Mouse (Mus musculus) layer of hippocampus, postnatal 10 days (tissue): ENCODE measurements around the gene Krtcap3. TPM values are rescaled to one million over a fixed set of nuclear protein-coding genes. Genes with fewer than 3 reads are reported as not detected.

Source experiments
- DNase-seq, 2 experiments: peaks; one replicate each; pipeline ENCODE4 v3.0.0; 2021; ENCODE audit warnings: low spot score in 2 of 2
- total RNA-seq, 2 experiments: library from RNA; stranded (reverse); gene quantifications; 2 replicates each; pipeline ENCODE4 v1.2.3; 2021

Krtcap3 gene
- total RNA-seq, 2 experiments from 2014 or later: 2.3 to 2.9 TPM

DNA sequence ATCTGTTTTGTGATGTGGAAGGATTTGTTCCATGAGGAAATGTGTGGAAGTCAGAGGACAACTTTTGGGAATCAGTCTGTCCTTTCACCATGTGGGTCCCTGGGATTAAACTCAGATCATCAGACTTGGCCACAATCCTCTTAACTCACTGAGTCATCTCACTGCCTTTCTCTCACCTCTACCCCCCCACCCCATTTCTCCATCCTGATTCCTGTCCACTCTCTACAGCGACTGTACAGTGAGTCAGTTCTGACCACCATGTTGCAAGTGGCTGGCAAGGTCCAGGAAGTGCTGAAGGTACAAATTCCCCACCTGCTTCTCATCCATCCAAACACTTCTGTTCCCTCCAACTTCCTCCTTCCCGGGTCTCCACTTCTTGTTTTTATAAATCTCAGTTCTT lies 47.0 kb downstream of the Krtcap3 start:
- no peak for DNase-seq

DNA sequence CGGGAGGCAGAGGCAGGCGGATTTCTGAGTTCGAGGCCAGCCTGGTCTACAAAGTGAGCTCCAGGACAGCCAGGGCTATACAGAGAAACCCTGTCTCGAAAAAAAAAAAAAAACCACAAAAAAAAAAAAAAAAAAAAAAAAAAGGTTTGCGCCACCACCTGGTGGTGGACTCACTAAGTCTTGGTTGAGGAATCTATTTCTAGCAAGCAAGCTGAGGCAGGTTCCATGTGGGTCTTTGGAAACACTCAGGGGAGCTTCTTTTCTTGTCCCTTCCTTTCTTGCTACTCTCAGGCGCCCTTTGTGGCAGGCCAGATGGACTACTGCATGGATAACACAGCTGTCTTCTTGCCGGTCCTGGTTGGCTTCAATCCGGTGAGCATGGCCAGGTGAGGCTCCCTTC lies 50.4 kb downstream of the Krtcap3 start:
- DNase-seq: no peak

Other genes with a start within 250 kb of the Krtcap3 start
- 10 to 100 TPM; 80.1 to 86.1 TPM for gene Atraid, start 203.4 kb upstream of the Krtcap3 start, total RNA-seq
- 10 to 100 TPM; 14.2 to 16.6 TPM for gene Slc5a6, start 202.8 kb upstream of the Krtcap3 start, total RNA-seq
- 10 to 100 TPM; 21.2 to 23.2 TPM for gene Cad, start 196.9 kb upstream of the Krtcap3 start, total RNA-seq
- not detected for gene Dnajc5g, start 145.4 kb upstream of the Krtcap3 start, total RNA-seq
- gene Slc30a3, start 143.5 kb upstream of the Krtcap3 start, total RNA-seq: 10 to 100 TPM; 41.0 to 47.6 TPM
- gene Trim54, start 135.0 kb upstream of the Krtcap3 start, total RNA-seq: not detected
- not detected for gene Ucn, start 112.9 kb upstream of the Krtcap3 start, total RNA-seq
- gene Mpv17, start 97.4 kb upstream of the Krtcap3 start, total RNA-seq: 10 to 100 TPM; 36.3 to 41.4 TPM
- gene Gm29609, start 71.8 kb upstream of the Krtcap3 start, total RNA-seq: 1 to 10 TPM; 2.2 to 2.6 TPM
- 10 to 100 TPM; 57.4 to 66.3 TPM for gene Gtf3c2, start 71.5 kb upstream of the Krtcap3 start, total RNA-seq
- 10 to 100 TPM; 77.1 to 83.3 TPM for gene Snx17, start 58.5 kb upstream of the Krtcap3 start, total RNA-seq
- gene Eif2b4, start 58.3 kb upstream of the Krtcap3 start, total RNA-seq: 10 to 100 TPM; 53.0 to 62.7 TPM
- gene Zfp513, start 49.4 kb upstream of the Krtcap3 start, total RNA-seq: 10 to 100 TPM; 28.9 to 33.1 TPM
- 100 to 1,000 TPM; 102 to 107 TPM for gene Ppm1g, start 31.0 kb upstream of the Krtcap3 start, total RNA-seq
- 10 to 100 TPM; 76.3 to 76.6 TPM for gene Nrbp1, start 10.8 kb upstream of the Krtcap3 start, total RNA-seq
- not detected for gene Gm9970, start 10.5 kb upstream of the Krtcap3 start, total RNA-seq
- 10 to 100 TPM; 68.7 to 70.3 TPM for gene Ift172, start 39.4 kb downstream of the Krtcap3 start, total RNA-seq
- 100 to 1,000 TPM; 164 to 185 TPM for gene Fndc4, start 44.4 kb downstream of the Krtcap3 start, total RNA-seq
- gene Gckr, start 45.8 kb downstream of the Krtcap3 start, total RNA-seq: under 1 TPM; 0.09 to 0.25 TPM
- gene Zfp512, start 200.7 kb downstream of the Krtcap3 start, total RNA-seq: 10 to 100 TPM; 51.5 to 55.8 TPM
- under 1 TPM; 0.16 to 0.37 TPM for gene 4930548H24Rik, start 234.0 kb downstream of the Krtcap3 start, total RNA-seq
- 10 to 100 TPM; 34.9 to 37.5 TPM for gene Gpn1, start 243.1 kb downstream of the Krtcap3 start, total RNA-seq